ENCODE assay signal across 13 mouse cellular contexts in genomic region chr11:109496996-109497714, GRCm38 (mm10). TPM values are rescaled to one million over a fixed set of nuclear protein-coding genes. Genes with fewer than 3 reads are reported as not detected.
DNase-seq lines count a peak whose midpoint lies in the region; ATAC-seq and TF ChIP-seq lines count a peak whose summit lies in the region.
"Had no signal": no experiment of that assay in that cellular context is flagged by ENCODE, and none has a peak within 500 bp of the region (broad histone marks: within the 10 kb centered on the region; RNA-seq: fewer than 3 reads in every experiment).

No protein-coding gene starts in this region.

- no peak for TF ChIP-seq CTCF in brain, embryonic 14.5 days (IDR thresholded peaks at IDR 0.05; ENCODE audit: borderline replicate concordance, extremely low read depth, insufficient read depth, insufficient read length)

- H3K4me1 ChIP-seq in hindbrain, embryonic 12.5 days: peaks cover 17% of the 10 kb centered on the region
- H3K4me1 ChIP-seq in midbrain, embryonic 15.5 days: peaks cover 20% of the 10 kb centered on the region

- H3K9ac ChIP-seq in hindbrain, embryonic 12.5 days: no peak overlapping the region
- no peak overlapping the region for H3K9ac ChIP-seq in midbrain, embryonic 15.5 days
- H3K9ac ChIP-seq: liver, embryonic 14.5 days had no signal

- H3K36me3 ChIP-seq in hindbrain, embryonic 12.5 days: no peaks in the 10 kb centered on the region
- no peaks in the 10 kb centered on the region for H3K36me3 ChIP-seq in midbrain, embryonic 15.5 days (replicated peaks)

- ATAC-seq in hindbrain, embryonic 12.5 days (ENCODE audit: low FRiP score): peak; percentile 48; the same call in 1 of the 2 replicates
- no peak for ATAC-seq in midbrain, embryonic 15.5 days (replicated peaks)

- 60% methylated on average over 6 of the region's 6 CpGs for WGBS in hindbrain, embryonic 12.5 days
- WGBS in midbrain, embryonic 15.5 days: 48% methylated on average over 6 of the region's 6 CpGs

- no peaks in the 10 kb centered on the region for H3K9me3 ChIP-seq in hindbrain, embryonic 12.5 days (replicated peaks)
- no peaks in the 10 kb centered on the region for H3K9me3 ChIP-seq in midbrain, embryonic 15.5 days

- no peaks in the 10 kb centered on the region for H3K27me3 ChIP-seq in hindbrain, embryonic 12.5 days
- H3K27me3 ChIP-seq in midbrain, embryonic 15.5 days (replicated peaks): no peaks in the 10 kb centered on the region

- no peak overlapping the region for H3K27ac ChIP-seq in hindbrain, embryonic 12.5 days
- H3K27ac ChIP-seq in midbrain, embryonic 15.5 days: 0 out of 2 replicates have a peak overlapping the region, but pooled peaks have one; percentile 21
- H3K27ac ChIP-seq: gastrocnemius, adult 2 months; left cerebral cortex, adult 2 months; liver, embryonic 14.5 days had no signal

- H3K4me3 ChIP-seq in hindbrain, embryonic 12.5 days: no peak overlapping the region
- H3K4me3 ChIP-seq in midbrain, embryonic 15.5 days: no peak overlapping the region
- H3K4me3 ChIP-seq: gastrocnemius, adult 2 months; left cerebral cortex, adult 2 months had no signal

- no peak for TF ChIP-seq POLR2A in brain, embryonic 14.5 days (IDR thresholded peaks at IDR 0.05; ENCODE audit: borderline replicate concordance, extremely low read depth, insufficient read depth, insufficient read length, poor library complexity, severe bottlenecking)

- H3K4me2 ChIP-seq in hindbrain, embryonic 12.5 days (replicated peaks): no peak overlapping the region
- H3K4me2 ChIP-seq in midbrain, embryonic 15.5 days: no peak overlapping the region

- peak; percentile 18 to 24 for DNase-seq in layer of hippocampus, adult 8-10 months (ENCODE audit: low spot score in 2 of 2)
- no peak for DNase-seq in layer of hippocampus, postnatal 10 days (ENCODE audit: low spot score in 2 of 2)
- peak; percentile 93 for DNase-seq in brain, embryonic 14.5 days (ENCODE audit: low read depth)
- no peak for DNase-seq in adrenal gland, postnatal 36 days
- no peak for DNase-seq in testis, postnatal 10 days (ENCODE audit: low spot score)
- no peak for DNase-seq in retina, embryonic 14.5 days (ENCODE audit: low spot score)
- DNase-seq: gastrocnemius, adult 2 months; heart, postnatal 10 days; spleen, adult 18-20 months had no signal

RNA-seq across cellular contexts. Expression of gene Slc16a6, which starts 23.8 kb away (rescaled TPM):
- 10 to 100 TPM in 2 of 4 experiments, 1 to 10 TPM in 2; 6.6 to 11.5 (median 10.3) TPM for total RNA-seq in layer of hippocampus, adult 8-10 months (2022)
- 10 to 100 TPM; 11.4 to 14.9 TPM for total RNA-seq in layer of hippocampus, postnatal 10 days (2021)
- 1.4 and 3.2 TPM in 2 replicates for polyA plus RNA-seq in brain, embryonic 14.5 days (2012; rRNA removed)
- 4.0 and 4.6 TPM in 2 replicates for polyA plus RNA-seq in hindbrain, embryonic 12.5 days (2016; fragmentation: Nextera tagmentation; extraction: Ambion mirVana)
- polyA plus RNA-seq in midbrain, embryonic 15.5 days (2015; fragmentation: Nextera tagmentation; extraction: Ambion mirVana): 4.1 and 4.3 TPM in 2 replicates
- 1 to 10 TPM in 1 of 2 experiments, under 1 TPM in 1; 0.43 to 1.5 TPM for total RNA-seq in adrenal gland, postnatal 36 days (2021)

RNA-seq across cellular contexts. Expression of gene Arsg, which starts 24.0 kb away (rescaled TPM):
- 10 to 100 TPM; 14.1 to 22.3 (median 19.7) TPM for total RNA-seq in layer of hippocampus, adult 8-10 months (2022)
- 1 to 10 TPM; 6.6 to 9.1 TPM for total RNA-seq in layer of hippocampus, postnatal 10 days (2021)
- polyA plus RNA-seq in brain, embryonic 14.5 days (2012; rRNA removed): 5.2 and 5.3 TPM in 2 replicates
- polyA plus RNA-seq in hindbrain, embryonic 12.5 days (2016; fragmentation: Nextera tagmentation; extraction: Ambion mirVana): 4.7 and 5.9 TPM in 2 replicates
- polyA plus RNA-seq in midbrain, embryonic 15.5 days (2015; fragmentation: Nextera tagmentation; extraction: Ambion mirVana): 3.7 and 5.0 TPM in 2 replicates
- 1 to 10 TPM; 5.3 to 7.1 TPM for total RNA-seq in adrenal gland, postnatal 36 days (2021)

Comparison
In these comparisons a context has a peak if more than half of its experiments do, and no peak if none do; other contexts are left out.
1. DNase-seq: peak in layer of hippocampus, adult 8-10 months (2 of 2) and brain, embryonic 14.5 days (single experiment); none in layer of hippocampus, postnatal 10 days (0 of 2), adrenal gland, postnatal 36 days (0 of 2), testis, postnatal 10 days (single experiment) and retina, embryonic 14.5 days (single experiment).